Mouse (Mus musculus): ENCODE measurements at regions not wholly inside any gene's neighbourhood (a gene's known extent, or its start where the extent isn't known, plus 50 kb on each side); places are given as distances from the start of the nearest gene placed in this dataset.

- no peak for DNase-seq (ENCODE audit: extremely low read depth, low read depth)
These were observed 205.1 kb upstream of the Tet2 start for GRCm38 (mm10) chr3:133750061-133750460.

DNA sequence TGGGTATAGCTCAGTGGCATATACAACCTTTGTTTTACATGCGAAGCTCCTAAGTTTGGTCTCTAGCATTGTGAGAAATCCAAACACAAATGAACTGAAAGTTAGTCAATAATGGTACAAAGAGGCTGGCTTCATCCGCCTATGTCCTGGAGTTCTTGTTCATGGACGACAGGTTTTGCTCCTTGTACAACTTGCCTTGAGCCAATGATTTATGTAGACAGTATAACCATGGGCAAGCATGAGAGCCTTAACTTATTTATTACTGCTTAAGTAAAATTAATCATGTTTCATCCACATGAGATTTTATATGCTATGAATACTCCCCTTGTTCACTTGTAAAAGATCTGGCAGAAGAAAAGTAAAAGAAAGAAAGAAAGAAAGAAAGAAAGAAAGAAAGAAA, 205.7 kb upstream of the Tet2 start:
- no peak for DNase-seq (ENCODE audit: extremely low read depth, low read depth)

DNA sequence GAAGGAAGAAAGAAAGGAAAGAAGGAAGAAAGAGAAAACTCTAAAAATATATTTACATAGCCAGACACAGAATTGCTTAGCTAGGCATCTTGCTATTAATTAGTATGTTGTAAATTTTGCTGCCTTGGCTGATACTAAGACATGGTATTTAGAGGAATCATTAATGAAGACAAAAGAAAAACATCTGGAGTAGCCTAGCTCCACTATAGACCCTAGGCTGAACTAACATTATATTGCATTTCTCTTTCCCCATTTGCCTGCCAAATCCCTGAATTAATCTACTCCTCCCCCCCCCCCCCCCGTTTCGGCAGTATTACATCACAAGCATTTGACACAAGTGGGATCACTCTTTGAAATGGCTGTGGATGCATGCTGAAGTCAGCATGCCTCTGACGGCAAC, 206.1 kb upstream of the Tet2 start:
- DNase-seq (ENCODE audit: extremely low read depth, low read depth) = no peak

DNA sequence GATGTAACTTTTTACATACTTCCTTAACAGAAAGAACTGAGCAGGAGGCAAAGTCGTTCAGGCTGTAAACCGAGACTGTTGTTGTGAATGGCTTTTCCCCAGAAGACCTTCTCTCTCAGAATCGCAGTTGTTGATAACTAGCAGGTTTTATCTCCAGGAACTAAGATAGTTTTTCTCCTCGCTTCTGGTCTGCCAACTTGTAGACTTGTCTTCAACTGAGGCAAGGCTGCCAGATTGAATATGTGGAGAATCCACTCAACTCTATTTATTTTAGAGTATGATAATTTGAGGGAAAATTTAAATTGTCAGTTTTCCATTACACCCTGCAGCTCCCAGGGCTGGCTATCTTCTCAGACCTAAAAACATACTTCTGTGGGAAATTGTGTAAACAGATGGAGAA, 206.6 kb upstream of the Tet2 start:
- DNase-seq (ENCODE audit: extremely low read depth, low read depth) = no peak

GRCm38 (mm10) chr3:133753041-133753440, 208.1 kb upstream of the Tet2 start:
- no peak for DNase-seq (ENCODE audit: extremely low read depth, low read depth)

DNA sequence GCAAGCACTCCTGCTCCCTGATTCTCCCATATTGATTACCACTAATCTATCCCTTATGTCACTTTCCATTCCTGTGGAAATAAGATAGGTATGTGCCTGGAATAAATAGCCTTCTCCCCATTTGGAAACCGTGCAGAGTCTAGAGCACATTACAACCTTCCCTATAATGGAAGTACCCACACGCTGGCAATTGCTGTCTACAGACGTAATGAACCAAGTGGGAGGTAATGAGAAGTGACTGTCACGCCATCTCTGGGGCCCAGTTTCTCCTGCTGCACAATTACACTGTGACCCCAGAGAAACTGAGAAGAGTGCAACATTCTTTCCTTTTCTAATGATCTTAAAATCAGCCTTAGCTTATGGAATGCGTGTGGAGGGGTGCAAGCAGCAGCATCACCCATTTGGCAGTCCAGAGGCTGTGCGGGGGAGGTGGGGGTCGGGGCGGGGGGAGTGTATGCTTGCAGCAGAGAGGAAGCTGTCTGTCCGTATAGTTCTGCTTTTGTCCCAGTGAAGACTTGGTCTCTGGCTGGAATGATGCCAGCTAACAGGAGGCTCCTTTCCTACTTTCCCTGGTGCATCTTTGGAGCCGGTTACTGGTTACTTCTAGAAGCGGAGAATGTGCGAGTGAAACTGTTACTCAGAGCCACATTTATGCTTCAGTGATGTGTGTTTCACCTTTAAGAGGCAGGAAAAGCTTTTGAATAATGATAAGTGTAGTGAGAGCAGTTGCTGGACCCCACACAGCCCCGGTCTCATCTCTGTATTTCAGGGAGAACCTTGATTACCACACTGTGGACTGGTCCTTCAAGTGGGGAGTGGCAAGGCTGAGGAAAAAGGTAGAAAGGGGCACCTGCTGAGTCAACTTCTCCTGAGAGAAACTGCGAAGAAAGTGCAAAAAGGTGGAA, 209.3 kb upstream of the Tet2 start:
- peak; percentile 62 for DNase-seq (ENCODE audit: extremely low read depth, low read depth)

DNA sequence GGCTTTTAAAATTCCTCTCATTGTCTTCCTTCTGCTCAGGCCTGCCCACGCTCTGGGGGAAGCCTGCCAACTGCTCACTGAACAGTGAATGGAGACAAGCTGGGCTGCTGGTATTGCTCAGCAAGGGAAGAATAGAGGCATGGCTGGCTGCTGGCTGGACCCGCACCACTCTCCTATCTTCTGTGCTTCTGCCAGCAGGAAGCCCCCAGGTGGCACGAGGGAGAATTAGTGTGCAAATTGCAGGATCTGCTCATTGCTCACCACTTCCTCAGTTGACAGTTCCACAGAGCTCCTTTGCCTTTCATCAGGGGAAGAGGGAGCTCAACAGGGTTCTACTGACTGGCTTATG, 209.9 kb upstream of the Tet2 start:
- DNase-seq (ENCODE audit: extremely low read depth, low read depth) = peak; percentile 35

- DNase-seq (ENCODE audit: extremely low read depth, low read depth) = no peak
These were observed 212.9 kb upstream of the Tet2 start for GRCm38 (mm10) chr3:133757756-133758420.

GRCm38 (mm10) chr3:133758421-133758820, 213.5 kb upstream of the Tet2 start:
- no peak for DNase-seq (ENCODE audit: extremely low read depth, low read depth)

DNA sequence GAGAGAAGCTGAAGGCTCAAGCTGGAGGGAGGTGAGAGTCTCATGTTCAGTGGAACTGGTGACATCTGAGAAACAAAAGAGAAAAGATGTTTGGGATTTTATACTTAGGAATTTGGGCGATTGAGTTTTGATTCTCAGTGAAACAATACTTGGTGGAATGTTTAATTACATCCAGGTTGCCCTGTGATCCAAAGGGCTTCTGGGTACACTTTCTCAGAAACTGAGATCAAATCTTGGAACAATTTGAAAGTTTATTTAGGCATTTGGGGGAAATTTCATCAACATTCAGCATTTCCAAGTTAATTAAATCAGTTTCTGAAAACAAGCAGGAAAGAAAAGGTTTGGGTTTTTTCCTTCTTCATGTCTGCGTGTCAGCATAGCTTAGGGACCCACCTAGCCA, 214.7 kb upstream of the Tet2 start:
- DNase-seq (ENCODE audit: extremely low read depth, low read depth) = no peak

DNA sequence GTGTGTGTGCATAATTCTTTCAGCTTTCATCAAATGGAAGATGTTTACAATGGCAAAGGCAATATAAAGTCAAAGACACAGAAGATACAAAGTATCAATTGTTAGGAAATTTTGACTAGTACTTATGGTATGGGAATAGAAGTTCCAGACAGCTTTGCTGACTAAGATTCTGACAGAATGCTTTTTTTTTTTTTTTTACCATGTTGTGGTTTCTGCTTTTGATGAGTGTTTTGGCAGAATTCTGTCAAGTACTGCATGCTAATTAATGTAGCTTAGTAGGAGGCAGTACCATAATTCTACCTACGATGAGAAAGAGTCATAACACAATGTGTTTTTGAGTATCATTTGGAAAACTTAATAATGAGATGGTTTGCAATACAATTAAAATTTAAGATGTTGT, 215.3 kb upstream of the Tet2 start:
- no peak for DNase-seq (ENCODE audit: extremely low read depth, low read depth)

GRCm38 (mm10) chr3:133763721-133764120, 218.8 kb upstream of the Tet2 start:
- DNase-seq (ENCODE audit: extremely low read depth, low read depth) = no peak

DNA sequence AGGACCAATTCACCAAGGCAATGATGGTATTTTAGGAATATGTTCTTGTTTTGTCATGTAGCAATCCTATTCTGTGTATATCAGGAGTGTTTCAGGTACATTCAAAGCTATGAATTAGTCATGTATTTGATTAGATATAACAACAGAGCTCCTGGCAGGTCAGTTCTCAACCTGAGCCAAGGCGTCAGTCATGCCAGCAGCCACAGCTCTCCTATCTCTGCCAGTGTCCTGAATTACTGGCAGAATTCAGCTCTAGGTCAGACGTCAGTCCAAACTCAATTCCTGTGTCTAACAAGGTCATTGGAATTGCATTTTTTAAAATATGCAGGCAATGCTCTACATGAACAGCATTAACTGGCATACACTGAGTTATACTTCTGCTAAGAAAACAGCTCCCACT, 228.6 kb upstream of the Tet2 start:
- no peak for DNase-seq (ENCODE audit: extremely low read depth, low read depth)

GRCm38 (mm10) chr3:133774229-133774628, 229.3 kb upstream of the Tet2 start:
- DNase-seq (ENCODE audit: extremely low read depth, low read depth) = no peak

- DNase-seq (ENCODE audit: extremely low read depth, low read depth) = no peak
These were observed 231.1 kb upstream of the Tet2 start for GRCm38 (mm10) chr3:133776013-133776412.

- DNase-seq (ENCODE audit: extremely low read depth, low read depth) = no peak
These were observed 234.3 kb upstream of the Tet2 start for GRCm38 (mm10) chr3:133779161-133779789.

DNA sequence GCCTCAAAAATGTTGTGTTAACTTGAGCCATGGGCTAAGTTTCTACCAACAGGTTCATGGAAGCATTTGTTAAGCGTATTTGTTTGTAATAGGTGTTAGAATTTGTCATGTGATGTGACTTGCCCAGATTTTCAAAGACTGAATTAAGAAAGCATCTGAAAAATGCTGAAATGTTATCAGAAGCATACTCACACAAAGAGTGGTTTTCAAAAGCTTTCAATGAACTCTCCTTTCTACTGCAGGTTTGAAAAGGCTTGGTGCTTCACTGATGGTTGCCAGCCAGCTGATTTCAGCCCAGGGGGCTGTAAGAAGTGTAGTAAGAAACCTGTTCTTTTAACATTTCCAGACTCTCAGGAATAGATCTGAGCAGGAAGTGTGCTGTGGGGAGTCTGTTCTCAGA, 238.1 kb upstream of the Tet2 start:
- no peak for DNase-seq (ENCODE audit: extremely low read depth, low read depth)

GRCm38 (mm10) chr3:133791361-133791760, 246.4 kb upstream of the Tet2 start:
- DNase-seq (ENCODE audit: extremely low read depth, low read depth) = no peak

DNA sequence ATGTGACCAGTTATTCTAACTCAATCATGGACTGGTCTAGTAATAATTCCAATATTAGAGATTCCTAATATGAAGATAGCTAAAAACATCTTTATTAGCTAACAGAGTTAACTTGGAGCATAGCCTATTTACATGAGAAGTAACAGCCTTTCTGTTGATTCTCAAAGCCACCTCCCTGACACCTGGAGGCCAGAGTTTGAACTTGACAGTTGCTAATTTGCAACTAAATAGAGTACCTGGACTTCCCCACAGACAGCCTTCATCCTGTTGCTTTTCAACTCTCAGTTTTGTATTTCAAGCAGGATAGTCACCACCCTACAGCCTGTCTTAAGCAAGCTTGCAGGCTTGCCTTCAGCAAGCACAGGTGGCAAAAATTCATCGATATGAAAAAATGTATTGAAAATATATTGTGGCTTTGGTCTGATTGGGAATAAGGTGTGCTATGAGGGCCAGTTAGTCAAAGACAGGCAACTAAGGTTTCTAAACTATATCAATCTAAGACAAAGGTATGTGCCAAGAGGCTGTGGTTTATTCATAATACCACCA, 264.1 kb upstream of the Tet2 start:
- no peak for DNase-seq (ENCODE audit: extremely low read depth, low read depth)

DNA sequence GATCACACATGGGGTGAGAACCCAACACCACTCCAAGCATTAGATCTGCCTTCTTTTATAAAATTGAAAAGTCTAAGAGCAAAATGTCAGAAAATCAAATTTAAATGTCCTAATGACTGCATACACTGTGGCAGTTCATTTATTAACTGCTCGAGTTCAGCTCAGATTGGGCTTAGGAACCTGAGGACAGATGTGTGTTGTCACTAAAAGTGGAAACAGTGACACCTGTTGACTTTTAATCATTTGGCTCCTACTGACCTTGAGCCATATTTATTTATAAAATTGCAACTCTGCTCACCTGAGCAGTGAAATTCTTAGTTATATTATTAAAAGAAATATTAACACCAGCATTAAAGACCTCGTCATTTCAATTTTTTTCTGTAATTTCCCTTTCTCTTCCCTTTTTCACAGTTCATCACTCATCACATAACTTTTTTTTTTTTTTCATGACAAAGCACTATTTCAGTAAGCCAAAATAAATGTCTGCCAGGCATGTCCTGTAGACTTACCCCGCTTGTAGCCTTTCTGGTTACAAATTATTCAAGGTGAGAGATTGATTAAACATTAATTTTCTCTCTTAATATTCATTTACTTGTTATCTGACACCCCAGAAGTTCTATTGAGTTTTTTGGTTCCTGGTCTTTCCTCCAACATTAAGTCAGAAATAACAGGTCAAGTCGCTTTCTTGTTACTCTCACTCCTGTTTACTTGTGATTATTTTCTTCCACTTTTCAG, 274.2 kb upstream of the Tet2 start:
- DNase-seq (ENCODE audit: extremely low read depth, low read depth) = no peak

- no peak for DNase-seq (ENCODE audit: extremely low read depth, low read depth)
These were observed 288.9 kb upstream of the Tet2 start for GRCm38 (mm10) chr3:133833739-133834391.
